Mouse (Mus musculus) liver, adult (tissue): ENCODE data around the gene Rpl31.

Experiments used
- GATA4 ChIP-seq: IDR thresholded peaks from 2 replicates; pipeline ENCODE4 v1.6.1; 2014; ENCODE audit warnings: mild to moderate bottlenecking, low read length; ENCODE audit not compliant: insufficient replicate concordance

Gene Rpl31

DNA sequence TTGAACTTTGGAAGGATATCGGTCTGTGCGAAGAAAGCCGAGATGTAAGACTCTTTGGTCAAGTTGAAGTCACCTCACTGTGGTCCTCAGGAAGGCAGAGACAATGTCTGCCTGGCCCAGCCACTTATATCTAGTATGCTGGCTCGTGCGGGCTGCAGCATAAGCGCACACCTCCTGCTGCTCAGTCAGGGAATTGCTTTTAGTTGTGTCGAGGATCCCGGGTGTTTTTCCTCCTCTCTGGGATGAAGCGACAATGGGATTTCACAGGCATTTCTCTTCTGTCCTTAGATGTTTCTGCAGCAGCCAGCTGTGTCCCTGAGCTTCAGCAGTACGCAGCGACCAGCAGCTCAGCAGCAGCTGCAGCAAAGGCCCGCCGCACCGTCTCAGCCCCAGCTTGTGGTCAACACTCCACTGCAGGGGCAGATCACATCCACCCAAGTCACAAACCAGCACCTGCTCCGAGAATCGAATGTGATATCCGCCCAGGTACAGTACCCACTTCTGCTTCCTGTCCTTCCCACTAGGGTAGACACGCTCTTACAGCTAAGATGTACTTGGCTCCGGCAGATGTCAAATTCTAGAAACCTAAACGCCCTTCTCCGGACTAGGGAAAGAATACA is 22.6 kb upstream of the Rpl31 start:
- no peak for TF ChIP-seq GATA4

DNA sequence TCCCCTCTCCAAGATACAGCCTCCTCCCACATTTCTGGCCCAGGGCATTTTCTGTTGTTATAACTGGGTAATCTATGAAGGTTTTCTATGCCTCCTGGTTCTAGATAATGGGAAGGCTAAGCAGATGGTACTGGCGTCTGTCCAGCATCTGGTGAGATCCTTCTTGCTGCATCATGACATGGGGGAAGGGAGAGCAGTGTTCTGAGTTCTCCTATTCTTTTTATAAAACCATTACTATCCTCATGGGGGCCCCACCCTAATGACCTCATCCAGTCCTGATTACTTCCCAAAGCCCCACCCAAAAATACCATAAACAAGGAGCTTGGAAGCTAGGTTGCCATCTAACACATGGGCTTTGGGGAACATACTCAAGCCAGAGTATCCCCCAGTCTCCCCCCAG is 18.6 kb upstream of the Rpl31 start:
- TF ChIP-seq GATA4: no peak

GRCm38 (mm10) chr1:39349427-39349826 is 18.2 kb upstream of the Rpl31 start:
- TF ChIP-seq GATA4: no peak

- no peak for TF ChIP-seq GATA4
Measured at GRCm38 (mm10) chr1:39361754-39362514, 5.7 kb upstream of the Rpl31 start.

DNA sequence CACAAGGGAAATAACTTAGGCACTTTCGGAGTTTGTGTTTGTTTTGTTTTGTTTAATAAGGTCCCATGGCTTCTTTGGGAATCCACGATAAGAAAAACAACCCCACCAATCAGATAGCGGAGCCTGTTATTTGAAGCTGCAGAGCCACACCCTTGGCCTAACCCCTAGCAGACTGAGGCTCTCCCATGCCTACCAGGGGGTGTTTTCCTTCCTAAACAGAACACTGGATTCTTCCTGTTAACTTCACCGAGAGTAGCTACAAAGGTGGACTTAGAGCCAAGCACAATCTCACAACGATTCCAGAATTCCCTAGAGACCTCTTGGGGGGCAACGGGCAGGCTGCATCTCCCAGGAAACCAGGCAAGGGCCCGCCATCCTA is 5.1 kb upstream of the Rpl31 start:
- no peak for TF ChIP-seq GATA4

- TF ChIP-seq GATA4: no peak
Measured at GRCm38 (mm10) chr1:39365562-39365961, 2.1 kb upstream of the Rpl31 start.

DNA sequence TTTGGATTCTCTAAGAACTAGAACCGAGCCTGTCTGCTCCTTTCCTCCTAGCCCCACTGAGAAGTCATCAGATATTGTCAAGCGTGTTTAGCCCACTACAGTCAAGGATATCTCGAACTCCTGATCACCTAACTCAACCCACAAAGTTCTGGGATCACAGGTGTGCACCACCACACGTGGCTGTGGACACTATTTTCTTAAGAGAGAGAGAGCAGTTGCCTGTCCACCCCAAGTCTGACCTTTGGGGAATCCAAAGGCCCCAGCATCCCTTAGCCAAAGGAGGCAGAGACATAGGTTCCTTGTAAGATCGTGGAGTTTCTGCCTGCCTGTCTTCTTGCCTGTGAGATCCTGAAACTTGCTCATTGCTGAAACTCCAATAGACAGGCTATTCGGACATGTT is 597 bp upstream of the Rpl31 start:
- TF ChIP-seq GATA4: no peak

DNA sequence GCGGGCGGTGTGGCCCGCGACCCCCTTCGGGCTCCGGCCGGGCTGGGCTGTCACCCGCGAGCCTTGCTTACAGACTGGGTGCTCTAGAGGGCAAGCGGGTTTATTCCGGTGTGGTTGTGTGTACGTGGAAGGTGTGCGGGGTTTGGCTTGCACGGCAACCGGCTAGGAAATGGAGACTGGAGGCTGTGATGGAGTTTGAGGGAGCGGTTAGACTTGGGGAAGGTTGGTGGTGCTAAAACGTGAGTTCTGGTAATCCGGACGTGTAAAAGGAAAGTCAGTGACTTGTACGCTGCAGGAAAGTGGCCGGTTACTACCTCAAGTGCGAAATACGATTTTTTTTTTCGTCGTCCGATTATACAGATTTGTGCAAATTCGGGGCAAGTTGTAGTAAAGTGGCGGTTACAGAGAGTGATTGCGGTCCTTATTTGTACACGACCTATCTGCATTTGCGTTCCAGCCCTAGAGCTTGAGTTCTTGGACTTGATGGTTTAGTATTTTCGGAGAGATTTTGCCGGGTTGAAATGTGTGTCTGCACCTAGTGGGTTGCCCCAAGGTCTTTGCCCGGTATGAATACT is 712 bp downstream of the Rpl31 start:
- TF ChIP-seq GATA4: no peak

DNA sequence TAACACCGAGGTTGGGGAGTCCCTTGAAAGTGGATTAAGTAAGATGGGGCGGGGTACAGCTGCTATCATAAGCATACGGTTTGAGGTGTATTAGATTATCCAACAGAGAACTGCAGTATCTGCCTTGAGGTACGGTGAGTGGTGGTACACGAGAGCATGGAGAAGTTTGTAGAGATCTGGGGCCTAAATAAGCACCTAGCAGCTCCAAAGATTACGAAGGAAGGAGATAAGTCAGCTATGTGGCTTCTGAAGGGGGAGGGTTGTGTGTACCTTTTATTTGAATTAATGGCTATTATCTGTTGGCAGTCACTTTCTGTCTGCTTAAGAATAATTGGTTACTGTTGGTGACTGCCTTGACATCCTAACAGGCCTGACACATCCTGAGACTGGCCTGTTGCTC is 2.8 kb downstream of the Rpl31 start:
- TF ChIP-seq GATA4: no peak

DNA sequence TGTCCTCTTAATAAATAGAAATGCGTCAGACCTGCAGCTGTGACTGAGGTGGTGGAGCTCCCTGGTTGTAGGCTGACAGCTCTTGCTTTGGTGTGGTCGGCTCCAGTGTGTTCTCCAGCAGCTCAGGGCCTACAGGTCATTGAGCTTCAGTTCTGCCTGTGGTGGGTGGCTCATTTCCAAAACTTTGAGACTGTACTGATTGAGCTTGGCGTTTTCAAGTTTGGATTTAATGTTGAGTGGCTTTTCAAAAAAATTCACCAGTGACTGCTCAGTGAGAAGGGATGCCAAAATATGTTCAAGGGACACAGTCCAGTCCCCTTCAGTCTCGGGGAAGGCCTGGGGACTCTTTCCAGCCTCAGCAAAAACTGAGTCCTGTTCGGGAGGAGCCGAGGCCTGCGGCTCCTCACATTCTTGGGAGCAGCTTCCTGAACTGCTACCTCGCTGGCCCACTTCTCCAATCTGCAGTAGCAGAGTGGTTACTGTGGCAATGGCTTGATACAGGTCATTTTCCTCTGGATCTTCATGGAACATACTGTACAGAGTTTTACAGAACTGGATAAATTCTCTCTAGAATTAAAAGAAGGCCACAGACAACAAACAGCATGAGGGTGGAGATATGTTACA is 4.7 kb downstream of the Rpl31 start:
- TF ChIP-seq GATA4: no peak

DNA sequence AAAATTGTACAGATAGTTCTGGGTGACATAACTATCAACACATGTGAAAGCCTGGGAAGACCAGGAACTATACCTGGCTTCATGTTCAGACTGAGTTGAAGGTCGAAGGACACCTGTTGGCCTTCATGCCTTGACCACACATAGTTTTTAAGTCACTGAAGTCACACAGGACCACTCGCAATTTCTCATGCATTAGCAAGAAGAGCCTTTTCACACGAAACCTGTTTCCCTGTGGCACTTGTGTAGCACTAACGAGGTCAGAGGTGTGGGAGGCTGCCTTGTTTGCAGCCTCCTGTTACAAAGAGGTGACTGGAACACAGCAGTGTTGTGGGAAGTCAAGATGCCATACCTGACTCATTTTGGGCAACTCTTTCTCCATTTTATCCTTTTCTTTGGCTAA is 5.7 kb downstream of the Rpl31 start:
- TF ChIP-seq GATA4: no peak

DNA sequence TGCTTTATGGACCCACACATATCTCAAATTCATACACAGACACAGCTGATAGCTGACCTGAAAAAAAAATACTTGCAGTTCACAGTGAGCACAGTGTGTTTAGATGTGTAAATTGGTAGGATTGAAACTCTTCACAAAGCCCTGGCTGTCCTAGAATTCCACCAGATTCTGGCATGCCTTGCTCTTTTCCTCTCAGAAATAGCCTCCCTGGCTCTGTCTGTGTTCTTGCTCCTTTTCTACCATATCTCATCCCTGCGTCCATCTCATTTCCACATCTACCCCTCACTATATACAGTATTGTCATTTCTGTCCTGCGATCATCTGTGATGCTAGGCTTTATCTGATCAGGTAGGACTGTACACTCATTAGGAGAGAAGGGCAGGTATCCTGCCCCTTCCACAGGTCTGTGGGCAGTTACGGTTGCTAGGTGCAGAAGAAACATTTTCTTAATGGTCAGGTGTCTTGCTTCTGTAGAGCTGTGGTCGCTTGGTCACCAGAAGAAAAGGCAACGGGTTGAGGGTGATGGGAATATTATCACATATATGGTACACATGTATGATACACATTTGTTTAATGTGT is 6.7 kb downstream of the Rpl31 start:
- no peak for TF ChIP-seq GATA4

- TF ChIP-seq GATA4: no peak
Measured at GRCm38 (mm10) chr1:39376121-39376520, 8.5 kb downstream of the Rpl31 start.

- no peak for TF ChIP-seq GATA4
Measured at GRCm38 (mm10) chr1:39376726-39377240, 9.1 kb downstream of the Rpl31 start.

GRCm38 (mm10) chr1:39378540-39378939 is 10.9 kb downstream of the Rpl31 start:
- TF ChIP-seq GATA4: no peak
